In genomic region chr16:37566107-37566506, GRCm38 (mm10) we compare ENCODE assay signal across 25 mouse cellular contexts. TPM values are rescaled to one million over a fixed set of nuclear protein-coding genes. Genes with fewer than 3 reads are reported as not detected.
DNase-seq lines count a peak whose midpoint lies in the region; ATAC-seq and TF ChIP-seq lines count a peak whose summit lies in the region.
"Had no signal": no experiment of that assay in that cellular context is flagged by ENCODE, and none has a peak within 500 bp of the region (broad histone marks: within the 10 kb centered on the region; RNA-seq: fewer than 3 reads in every experiment).

No protein-coding gene starts in this region.

- no peaks in the 10 kb centered on the region for H3K9me3 ChIP-seq in forebrain, postnatal 0 days (ENCODE audit: low read length)
- no peaks in the 10 kb centered on the region for H3K9me3 ChIP-seq in forebrain, embryonic 10.5 days
- H3K9me3 ChIP-seq: embryonic facial prominence, embryonic 15.5 days; heart, embryonic 13.5 days; hindbrain, embryonic 12.5 days had no signal

- no peak overlapping the region for H3K4me2 ChIP-seq in forebrain, postnatal 0 days (ENCODE audit: low read depth)
- H3K4me2 ChIP-seq: embryonic facial prominence, embryonic 15.5 days; heart, embryonic 13.5 days; hindbrain, embryonic 12.5 days had no signal

- no peaks in the 10 kb centered on the region for H3K36me3 ChIP-seq in forebrain, postnatal 0 days (ENCODE audit: insufficient read depth)
- peaks cover 17% of the 10 kb centered on the region for H3K36me3 ChIP-seq in forebrain, embryonic 10.5 days (replicated peaks)
- H3K36me3 ChIP-seq: embryonic facial prominence, embryonic 15.5 days; hindbrain, embryonic 12.5 days had no signal

- H3K9ac ChIP-seq in forebrain, postnatal 0 days = peak overlapping the region; percentile 14; the same call in 1 of the 2 replicates
- H3K9ac ChIP-seq: embryonic facial prominence, embryonic 15.5 days; heart, embryonic 13.5 days; hindbrain, embryonic 12.5 days had no signal

- peak overlapping the region; percentile 42 for H3K27ac ChIP-seq in forebrain, postnatal 0 days (ENCODE audit: low read depth, low read length)
- no peak overlapping the region for H3K27ac ChIP-seq in forebrain, embryonic 10.5 days
- peak overlapping the region; percentile 38; the same call in 1 of the 2 replicates for H3K27ac ChIP-seq in left cerebral cortex, adult 2 months
- H3K27ac ChIP-seq: embryonic facial prominence, embryonic 15.5 days; heart, adult 2 months; hindbrain, embryonic 12.5 days had no signal

- no peaks in the 10 kb centered on the region for H3K27me3 ChIP-seq in forebrain, postnatal 0 days (ENCODE audit: insufficient read depth, low read length)
- H3K27me3 ChIP-seq in forebrain, embryonic 10.5 days (ENCODE audit: poor library complexity, severe bottlenecking) = no peaks in the 10 kb centered on the region
- H3K27me3 ChIP-seq: embryonic facial prominence, embryonic 15.5 days; heart, embryonic 13.5 days; hindbrain, embryonic 12.5 days had no signal

- H3K4me1 ChIP-seq in forebrain, postnatal 0 days (ENCODE audit: insufficient read depth) = 0 out of 2 replicates have a peak, but pooled peaks cover 12% of the 10 kb centered on the region
- peaks cover 19% of the 10 kb centered on the region for H3K4me1 ChIP-seq in forebrain, embryonic 10.5 days
- H3K4me1 ChIP-seq: hindbrain, embryonic 12.5 days had no signal

- WGBS in forebrain, postnatal 0 days = 45% methylated on average over 6 of the region's 6 CpGs
- WGBS in forebrain, embryonic 10.5 days = 86% methylated on average over 6 of the region's 6 CpGs

- no peak for TF ChIP-seq CTCF in forebrain, postnatal 0 days (IDR thresholded peaks at IDR 0.05; ENCODE audit: low read depth)
- no peak for TF ChIP-seq CTCF in left cerebral cortex, adult 2 months (IDR thresholded peaks at IDR 0.05)

- DNase-seq in forebrain, postnatal 0 days = peak; percentile 66
- no peak for DNase-seq in forebrain, embryonic 10.5 days (ENCODE audit: extremely low spot score, low spot score)
- DNase-seq in layer of hippocampus, adult 11-12 months (ENCODE audit: low spot score) = peak; percentile 31
- DNase-seq in layer of hippocampus, adult 8-10 months (ENCODE audit: low spot score in 2 of 2) = no peak
- DNase-seq in left cerebral cortex, adult 2 months (ENCODE audit: extremely low spot score in 1 of 2, low spot score in 2 of 2) = no peak
- DNase-seq in left cerebral cortex, postnatal 4 days = no peak
- no peak for DNase-seq in Muller cell, postnatal 12 days (ENCODE audit: inconsistent ontology term)
- DNase-seq: adrenal gland, adult 8-10 months; adrenal gland, postnatal 36 days; cerebellum, adult 11 months; cerebellum, adult 8-10 months; cerebellum, postnatal 14 days; embryo, embryonic 11 days; gastrocnemius, postnatal 10 days; heart, adult 2 months; heart, postnatal 4 days had no signal

- H3K4me3 ChIP-seq in forebrain, postnatal 0 days (ENCODE audit: low read depth, low read length) = no peak overlapping the region
- no peak overlapping the region for H3K4me3 ChIP-seq in forebrain, embryonic 10.5 days
- no peak overlapping the region for H3K4me3 ChIP-seq in left cerebral cortex, adult 2 months
- H3K4me3 ChIP-seq: embryonic facial prominence, embryonic 15.5 days; erythroblast, embryonic 14.5 days; heart, adult 2 months; heart, embryonic 13.5 days; hindbrain, embryonic 12.5 days had no signal

- intact Hi-C loops in left cerebral cortex, adult 2 months (cut with DNase I) = no loop called here
- intact Hi-C loops in left cerebral cortex, postnatal 4 days (cut with DNase I) = no loop called here

- ATAC-seq in forebrain, postnatal 0 days = peak; percentile 66
- ATAC-seq: hindbrain, embryonic 16.5 days; inflammation-experienced regulatory T-cells, adult 6 months; intestine, postnatal 0 days had no signal

RNA-seq across cellular contexts. Expression of gene Hgd, which starts 13.8 kb away (rescaled TPM):
- not detected in 2 replicates for total RNA-seq in forebrain, postnatal 0 days (2014; rRNA removed)
- 0.44 TPM in 1 of 2 replicates, not detected in the other for polyA plus RNA-seq in forebrain, postnatal 0 days (2015; fragmentation: Nextera tagmentation; extraction: Ambion mirVana)
- polyA plus RNA-seq in forebrain, embryonic 10.5 days (2016; fragmentation: Nextera tagmentation; extraction: Ambion mirVana) = 0.11 TPM in 1 of 2 replicates, not detected in the other
- total RNA-seq in layer of hippocampus, adult 8-10 months (2022) = under 1 TPM in 1 of 4 experiments, not detected in 3; 0.47 TPM
- total RNA-seq in left cerebral cortex, adult 2 months (2021) = under 1 TPM in 1 of 2 experiments, not detected in 1; 0.54 TPM
- not detected for total RNA-seq in left cerebral cortex, postnatal 4 days (2021)
- total RNA-seq: common myeloid progenitor, adult 5-6 weeks; heart, adult 2 months had no signal
- polyA plus RNA-seq: embryonic facial prominence, embryonic 11.5 days; embryonic facial prominence, embryonic 15.5 days; erythroblast, embryonic 14.5 days; hindbrain, embryonic 12.5 days; hindbrain, embryonic 16.5 days; inflammation-experienced regulatory T-cells, adult 6 months had no signal

RNA-seq across cellular contexts. Expression of gene Rabl3, which starts 26.4 kb away (rescaled TPM):
- total RNA-seq in forebrain, postnatal 0 days (2014; rRNA removed) = 4.7 and 8.2 TPM in 2 replicates
- polyA plus RNA-seq in forebrain, postnatal 0 days (2015; fragmentation: Nextera tagmentation; extraction: Ambion mirVana) = 9.9 and 12.4 TPM in 2 replicates
- 42.6 and 44.9 TPM in 2 replicates for polyA plus RNA-seq in forebrain, embryonic 10.5 days (2016; fragmentation: Nextera tagmentation; extraction: Ambion mirVana)
- 1 to 10 TPM; 7.6 to 10.0 (median 8.7) TPM for total RNA-seq in layer of hippocampus, adult 8-10 months (2022)
- total RNA-seq in left cerebral cortex, adult 2 months (2021) = 10 to 100 TPM in 1 of 2 experiments, 1 to 10 TPM in 1; 7.3 to 10.5 TPM
- 1 to 10 TPM; 7.9 to 9.3 TPM for total RNA-seq in left cerebral cortex, postnatal 4 days (2021)

RNA-seq across cellular contexts. Expression of gene Gtf2e1, which starts 26.5 kb away (rescaled TPM):
- 32.7 and 34.2 TPM in 2 replicates for total RNA-seq in forebrain, postnatal 0 days (2014; rRNA removed)
- 24.5 and 25.2 TPM in 2 replicates for polyA plus RNA-seq in forebrain, postnatal 0 days (2015; fragmentation: Nextera tagmentation; extraction: Ambion mirVana)
- polyA plus RNA-seq in forebrain, embryonic 10.5 days (2016; fragmentation: Nextera tagmentation; extraction: Ambion mirVana) = 50.8 and 53.2 TPM in 2 replicates
- total RNA-seq in layer of hippocampus, adult 8-10 months (2022) = 10 to 100 TPM; 16.7 to 18.6 (median 17.6) TPM
- 10 to 100 TPM; 13.7 to 15.4 TPM for total RNA-seq in left cerebral cortex, adult 2 months (2021)
- 10 to 100 TPM; 24.8 to 26.8 TPM for total RNA-seq in left cerebral cortex, postnatal 4 days (2021)

Comparison
In these comparisons a context has a peak if more than half of its experiments do, and no peak if none do; other contexts are left out.
1. DNase-seq: peak in forebrain, postnatal 0 days (single experiment) and layer of hippocampus, adult 11-12 months (single experiment); none in forebrain, embryonic 10.5 days (single experiment), layer of hippocampus, adult 8-10 months (0 of 2), left cerebral cortex, adult 2 months (0 of 2), left cerebral cortex, postnatal 4 days (single experiment) and Muller cell, postnatal 12 days (single experiment).